Mouse (Mus musculus): ENCODE data around the gene Ankrd34a.

The Ankrd34a gene

GRCm38 (mm10) chr3:96596228-96596707 is at the start of gene Ankrd34a:
TSS of gene Ankrd34a (plus strand) at chr3:96596636.
- DNase-seq (ENCODE audit: low read depth, low spot score) = peak; percentile 49

GRCm38 (mm10) chr3:96546880-96547279 is 49.6 kb upstream of the Ankrd34a start:
- DNase-seq (ENCODE audit: low read depth, low spot score) = no peak

- DNase-seq (ENCODE audit: low read depth, low spot score) = peak; percentile 87
These were observed 49.0 kb upstream of the Ankrd34a start for GRCm38 (mm10) chr3:96547389-96547960.

- DNase-seq (ENCODE audit: low read depth, low spot score) = no peak
These were observed 47.6 kb upstream of the Ankrd34a start for GRCm38 (mm10) chr3:96548824-96549223.

- no peak for DNase-seq (ENCODE audit: low read depth, low spot score)
These were observed 47.1 kb upstream of the Ankrd34a start for GRCm38 (mm10) chr3:96549346-96549745.

GRCm38 (mm10) chr3:96551203-96551602 is 45.2 kb upstream of the Ankrd34a start:
- DNase-seq (ENCODE audit: low read depth, low spot score) = peak; percentile 85

GRCm38 (mm10) chr3:96551890-96552289 is 44.5 kb upstream of the Ankrd34a start:
- no peak for DNase-seq (ENCODE audit: low read depth, low spot score)

- DNase-seq (ENCODE audit: low read depth, low spot score) = no peak
These were observed 42.8 kb upstream of the Ankrd34a start for GRCm38 (mm10) chr3:96553601-96554000.

GRCm38 (mm10) chr3:96554251-96554650 is 42.2 kb upstream of the Ankrd34a start:
- no peak for DNase-seq (ENCODE audit: low read depth, low spot score)

- DNase-seq (ENCODE audit: low read depth, low spot score) = peak; percentile 37
These were observed 41.3 kb upstream of the Ankrd34a start for GRCm38 (mm10) chr3:96555041-96555596.

- DNase-seq (ENCODE audit: low read depth, low spot score) = peak; percentile 52
These were observed 40.3 kb upstream of the Ankrd34a start for GRCm38 (mm10) chr3:96555999-96556614.

- DNase-seq (ENCODE audit: low read depth, low spot score) = peak; percentile 73
These were observed 39.5 kb upstream of the Ankrd34a start for GRCm38 (mm10) chr3:96556651-96557635.

- DNase-seq (ENCODE audit: low read depth, low spot score) = peak; percentile 100
These were observed 38.7 kb upstream of the Ankrd34a start, which contains the start of gene Txnip for GRCm38 (mm10) chr3:96557694-96558093. TSS of gene Txnip (plus strand) at chr3:96557957.

- DNase-seq (ENCODE audit: low read depth, low spot score) = peak; percentile 57
These were observed 38.3 kb upstream of the Ankrd34a start for GRCm38 (mm10) chr3:96558159-96558558.

- peak; percentile 45 for DNase-seq (ENCODE audit: low read depth, low spot score)
These were observed 37.7 kb upstream of the Ankrd34a start for GRCm38 (mm10) chr3:96558668-96559196.

- DNase-seq (ENCODE audit: low read depth, low spot score) = peak; percentile 40
These were observed 37.0 kb upstream of the Ankrd34a start for GRCm38 (mm10) chr3:96559398-96559910.

GRCm38 (mm10) chr3:96559911-96560850 is 36.3 kb upstream of the Ankrd34a start:
- peak; percentile 46 for DNase-seq (ENCODE audit: low read depth, low spot score)

GRCm38 (mm10) chr3:96560881-96561668 is 35.4 kb upstream of the Ankrd34a start:
- peak; percentile 23 for DNase-seq (ENCODE audit: low read depth, low spot score)

All from CD4-positive, CD25-positive, alpha-beta regulatory T cell, adult 2 months (primary cell).